Mouse (Mus musculus) heart, embryonic 13.5 days (tissue): ENCODE measurements around the gene Zcchc10. TPM values are rescaled to one million over a fixed set of nuclear protein-coding genes. Genes with fewer than 3 reads are reported as not detected.

Source experiments
- polyA plus RNA-seq: library from polyadenylated mRNA; unstranded; fragments of >200 nt; fragmentation: Nextera tagmentation; extraction: Ambion mirVana; gene quantifications from 2 replicates; pipeline ENCODE4 v1.2.1, GENCODE M21; 2015

Zcchc10 gene
- polyA plus RNA-seq, 1 experiment from 2014 or later, result 13.6 TPM

Other genes with a start within 250 kb of the Zcchc10 start
- gene Hspa4, start 24.2 kb upstream of the Zcchc10 start, polyA plus RNA-seq, result 61.3 and 63.2 TPM in 2 replicates
- gene Aff4, start 26.2 kb downstream of the Zcchc10 start, polyA plus RNA-seq, result 31.2 and 38.7 TPM in 2 replicates
- gene Leap2, start 98.5 kb downstream of the Zcchc10 start, polyA plus RNA-seq, result 0.51 TPM in 2 replicates
- gene Uqcrq, start 106.2 kb downstream of the Zcchc10 start, polyA plus RNA-seq, result 1,048 and 1,267 TPM in 2 replicates
- gene Gdf9, start 106.3 kb downstream of the Zcchc10 start, polyA plus RNA-seq, result 0.91 and 1.2 TPM in 2 replicates
- 0.09 and 0.14 TPM in 2 replicates for gene Gm10447, start 132.4 kb downstream of the Zcchc10 start, polyA plus RNA-seq
- 3.0 TPM in 2 replicates for gene Shroom1, start 132.5 kb downstream of the Zcchc10 start, polyA plus RNA-seq
- not detected in 2 replicates for gene Gm9837, start 145.8 kb downstream of the Zcchc10 start, polyA plus RNA-seq
- not detected in 2 replicates for gene Gm9945, start 155.5 kb downstream of the Zcchc10 start, polyA plus RNA-seq
- 0.27 and 0.47 TPM in 2 replicates for gene Sowaha, start 155.6 kb downstream of the Zcchc10 start, polyA plus RNA-seq
- 18.0 and 18.3 TPM in 2 replicates for gene Sept8, start 194.6 kb downstream of the Zcchc10 start, polyA plus RNA-seq
- 37.3 and 41.5 TPM in 2 replicates for gene Kif3a, start 242.7 kb downstream of the Zcchc10 start, polyA plus RNA-seq